Mouse (Mus musculus) cerebellum, adult 8-10 months (tissue): ENCODE data around the gene Gpr85.
A peak's percentile ranks its signal among the peaks of the same experiment; 100 is the strongest.

ENCODE experiments used
- DNase-seq: peaks from one replicate; pipeline ENCODE4 v3.0.0; 2022

Gene Gpr85

DNA sequence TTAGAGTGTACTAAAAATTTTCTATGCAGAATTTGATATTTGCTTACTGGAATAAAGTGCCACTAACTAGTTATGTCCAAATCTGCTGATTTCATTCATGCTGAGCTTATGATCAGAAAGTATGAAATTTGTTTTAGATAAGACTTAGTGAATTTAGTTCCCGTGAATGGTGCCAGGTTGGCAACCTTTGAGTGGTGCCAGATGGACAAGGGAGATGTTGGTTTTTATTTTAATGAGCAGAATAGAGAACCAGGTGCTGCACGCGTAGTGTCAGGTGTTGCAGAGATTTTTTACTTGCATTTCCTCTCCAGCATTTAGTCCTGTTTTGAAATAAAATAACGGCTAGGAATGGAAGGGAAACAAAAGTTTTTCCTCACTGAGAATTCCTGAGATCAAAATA lies 27.6 kb downstream of the Gpr85 start:
- peak; percentile 41 for DNase-seq

DNA sequence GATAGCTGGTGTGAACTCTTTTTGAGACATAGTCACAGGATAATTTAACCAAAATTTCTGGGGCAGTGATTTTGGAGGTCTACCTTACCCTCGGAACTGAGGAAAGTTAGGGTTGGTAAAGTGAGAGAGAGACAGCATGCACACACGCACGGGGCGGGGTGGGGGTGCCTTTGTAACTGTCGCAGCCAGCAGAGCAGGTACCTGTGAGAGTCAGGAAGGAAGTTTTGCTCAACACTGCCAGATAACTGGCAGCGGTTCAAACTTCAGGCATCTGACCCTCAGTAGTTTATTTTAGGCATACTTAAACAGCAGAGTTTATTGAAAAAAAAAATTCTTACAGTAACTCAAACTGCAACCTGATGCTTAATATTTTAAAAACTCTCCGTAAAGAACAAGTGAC lies 39.7 kb downstream of the Gpr85 start:
- no peak for DNase-seq

DNA sequence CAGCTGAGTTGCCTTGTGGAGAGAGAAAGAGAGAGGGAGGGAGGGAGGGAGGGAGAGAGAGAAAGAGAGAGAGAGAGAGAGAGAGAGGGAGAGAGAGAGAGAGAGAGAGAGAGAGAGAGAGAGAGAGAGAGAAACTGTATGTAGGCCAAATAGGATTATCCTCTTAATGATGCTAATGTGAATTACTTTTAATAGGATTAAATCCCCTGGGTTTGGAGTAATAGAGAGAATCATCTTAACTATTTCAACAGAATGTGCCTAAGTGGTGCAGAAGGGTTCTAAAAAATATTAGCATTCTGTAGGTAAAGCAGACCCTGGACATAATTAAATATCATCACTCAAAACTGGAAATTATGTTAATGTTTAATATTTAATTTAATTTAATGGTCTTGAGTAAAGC lies 42.4 kb downstream of the Gpr85 start:
- DNase-seq, result no peak
